Mouse (Mus musculus): ENCODE measurements around the gene Gm7168.

DNA sequence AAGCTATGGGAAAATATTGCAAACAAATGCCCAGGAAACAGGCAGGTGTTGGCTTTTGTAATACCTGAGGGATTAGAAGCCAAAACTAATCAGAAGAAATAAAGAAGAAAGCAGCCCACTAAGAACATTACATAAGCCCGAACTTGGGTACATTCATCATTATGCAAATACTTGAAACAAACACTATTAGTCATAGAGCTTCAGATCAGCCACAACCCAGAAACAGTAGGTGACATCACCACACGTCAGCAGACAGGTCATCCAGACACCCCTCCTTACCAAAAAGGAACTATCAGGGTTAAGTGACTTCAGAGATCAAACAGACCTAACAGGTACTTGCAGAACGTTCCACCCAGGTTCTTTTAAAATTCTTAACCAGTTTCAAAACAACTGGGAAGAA is 22.2 kb upstream of the Gm7168 start:
- TF ChIP-seq CTCF (IDR thresholded peaks at IDR 0.05; ENCODE audit: insufficient read depth, low read depth, low read length) (no peak), POLR2A (IDR thresholded peaks at IDR 0.05; ENCODE audit: insufficient read depth, low read depth, low read length) (no peak)
